ENCODE assay signal across 12 mouse cellular contexts in the genomic region with DNA sequence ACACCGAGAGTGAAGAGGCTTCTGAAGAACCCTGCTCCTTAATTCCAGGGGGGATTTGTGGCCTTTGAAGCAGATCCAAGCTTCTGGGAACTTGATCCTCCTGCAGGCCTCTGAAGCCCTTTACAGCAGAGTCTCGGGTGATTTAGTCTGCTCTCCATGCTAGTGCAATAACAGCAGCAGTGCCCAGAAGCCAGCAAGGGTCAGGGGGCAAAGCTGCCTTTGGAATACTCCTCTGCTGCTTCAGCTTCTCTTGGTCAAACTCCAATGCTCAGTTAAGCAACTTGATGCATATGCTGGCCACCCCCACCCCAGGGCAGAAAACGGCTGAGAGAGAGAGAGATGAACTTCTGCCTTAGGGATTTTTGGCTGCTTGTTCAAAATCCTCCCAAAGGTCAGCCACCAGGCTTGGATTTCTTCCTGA.
A peak's percentile ranks its signal among the peaks of the same experiment; 100 is the strongest.
DNase-seq lines count a peak whose midpoint lies in the region; ATAC-seq lines count a peak whose summit lies in the region.
"Had no signal": no experiment of that assay in that cellular context is flagged by ENCODE, and none has a peak within 500 bp of the region (broad histone marks: within the 10 kb centered on the region; RNA-seq: fewer than 3 reads in every experiment).

No protein-coding gene starts in this region.

- ATAC-seq in midbrain, embryonic 11.5 days (ENCODE audit: low FRiP score), result no peak
- ATAC-seq in midbrain, embryonic 15.5 days (replicated peaks), result no peak
- ATAC-seq: activated CD4-positive, CD25-positive, alpha-beta regulatory T cell, adult 4 months had no signal

- H3K27ac ChIP-seq in midbrain, embryonic 11.5 days (ENCODE audit: low read depth, low read length), result 0 out of 2 replicates have a peak overlapping the region, but pooled peaks have one; percentile 2
- H3K27ac ChIP-seq in midbrain, embryonic 15.5 days, result no peak overlapping the region
- H3K27ac ChIP-seq: limb, embryonic 15.5 days; stomach, postnatal 0 days had no signal

- H3K4me1 ChIP-seq in midbrain, embryonic 11.5 days (ENCODE audit: control insufficient read depth, insufficient read depth, low read length), result no peaks in the 10 kb centered on the region
- 0 out of 2 replicates have a peak, but pooled peaks cover 2% of the 10 kb centered on the region for H3K4me1 ChIP-seq in midbrain, embryonic 15.5 days
- H3K4me1 ChIP-seq: limb, embryonic 15.5 days had no signal

- H3K27me3 ChIP-seq in midbrain, embryonic 11.5 days (ENCODE audit: control insufficient read depth, insufficient read depth, low read length), result no peaks in the 10 kb centered on the region
- H3K27me3 ChIP-seq in midbrain, embryonic 15.5 days (replicated peaks), result no peaks in the 10 kb centered on the region
- H3K27me3 ChIP-seq: limb, embryonic 15.5 days had no signal

- no peak overlapping the region for H3K4me3 ChIP-seq in midbrain, embryonic 11.5 days (ENCODE audit: low read depth, low read length)
- H3K4me3 ChIP-seq in midbrain, embryonic 15.5 days, result no peak overlapping the region
- H3K4me3 ChIP-seq: limb, embryonic 15.5 days had no signal

- 6% methylated on average over 3 of the region's 3 CpGs for WGBS in midbrain, embryonic 11.5 days
- 10% methylated on average over 3 of the region's 3 CpGs for WGBS in midbrain, embryonic 15.5 days

- DNase-seq in midbrain, embryonic 11.5 days (ENCODE audit: low spot score, missing footprints), result no peak
- peak; percentile 63 for DNase-seq in embryo, embryonic 10 days (ENCODE audit: low spot score)
- DNase-seq in kidney, adult 9 months, result peak; percentile 29
- DNase-seq in retina, embryonic 14.5 days (ENCODE audit: low spot score), result peak; percentile 5
- no peak for DNase-seq in thymus, adult 18-20 months
- DNase-seq in right cerebral cortex, adult 18-20 months, result no peak
- DNase-seq in urinary bladder, adult 18-20 months (ENCODE audit: low spot score in 2 of 2), result no peak

- no peaks in the 10 kb centered on the region for H3K9me3 ChIP-seq in midbrain, embryonic 11.5 days (ENCODE audit: control insufficient read depth, low read length)
- no peaks in the 10 kb centered on the region for H3K9me3 ChIP-seq in midbrain, embryonic 15.5 days
- H3K9me3 ChIP-seq: limb, embryonic 15.5 days had no signal

- H3K36me3 ChIP-seq in midbrain, embryonic 11.5 days (ENCODE audit: control insufficient read depth, insufficient read depth, low read length), result no peaks in the 10 kb centered on the region
- no peaks in the 10 kb centered on the region for H3K36me3 ChIP-seq in midbrain, embryonic 15.5 days (replicated peaks)
- H3K36me3 ChIP-seq: limb, embryonic 15.5 days had no signal

- H3K4me2 ChIP-seq in midbrain, embryonic 11.5 days, result no peak overlapping the region
- H3K4me2 ChIP-seq in midbrain, embryonic 15.5 days, result no peak overlapping the region
- H3K4me2 ChIP-seq: heart, embryonic 11.5 days; limb, embryonic 15.5 days had no signal

- H3K9ac ChIP-seq in midbrain, embryonic 11.5 days (ENCODE audit: low read length), result no peak overlapping the region
- no peak overlapping the region for H3K9ac ChIP-seq in midbrain, embryonic 15.5 days
- H3K9ac ChIP-seq: limb, embryonic 15.5 days had no signal

Comparison
In these comparisons a context has a peak if more than half of its experiments do, and no peak if none do; other contexts are left out.
1. DNase-seq: peak in embryo, embryonic 10 days (single experiment), kidney, adult 9 months (single experiment) and retina, embryonic 14.5 days (single experiment); none in midbrain, embryonic 11.5 days (single experiment), thymus, adult 18-20 months (0 of 2), right cerebral cortex, adult 18-20 months (single experiment) and urinary bladder, adult 18-20 months (0 of 2).